Mouse (Mus musculus): ENCODE results near the gene Vmn1r232.

GRCm38 (mm10) chr17:20946636-20947035 is 27.1 kb upstream of the Vmn1r232 start:
- TF ChIP-seq GATA1 (IDR thresholded peaks at IDR 0.05; ENCODE audit: borderline replicate concordance, low read length), result no peak
- TF ChIP-seq FLI1 (IDR thresholded peaks at IDR 0.05; ENCODE audit: low read length), result no peak
